Mouse (Mus musculus): ENCODE measurements at regions not wholly inside any gene's neighbourhood (a gene's known extent, or its start where the extent isn't known, plus 50 kb on each side); places are given as distances from the start of the nearest gene placed in this dataset.

DNA sequence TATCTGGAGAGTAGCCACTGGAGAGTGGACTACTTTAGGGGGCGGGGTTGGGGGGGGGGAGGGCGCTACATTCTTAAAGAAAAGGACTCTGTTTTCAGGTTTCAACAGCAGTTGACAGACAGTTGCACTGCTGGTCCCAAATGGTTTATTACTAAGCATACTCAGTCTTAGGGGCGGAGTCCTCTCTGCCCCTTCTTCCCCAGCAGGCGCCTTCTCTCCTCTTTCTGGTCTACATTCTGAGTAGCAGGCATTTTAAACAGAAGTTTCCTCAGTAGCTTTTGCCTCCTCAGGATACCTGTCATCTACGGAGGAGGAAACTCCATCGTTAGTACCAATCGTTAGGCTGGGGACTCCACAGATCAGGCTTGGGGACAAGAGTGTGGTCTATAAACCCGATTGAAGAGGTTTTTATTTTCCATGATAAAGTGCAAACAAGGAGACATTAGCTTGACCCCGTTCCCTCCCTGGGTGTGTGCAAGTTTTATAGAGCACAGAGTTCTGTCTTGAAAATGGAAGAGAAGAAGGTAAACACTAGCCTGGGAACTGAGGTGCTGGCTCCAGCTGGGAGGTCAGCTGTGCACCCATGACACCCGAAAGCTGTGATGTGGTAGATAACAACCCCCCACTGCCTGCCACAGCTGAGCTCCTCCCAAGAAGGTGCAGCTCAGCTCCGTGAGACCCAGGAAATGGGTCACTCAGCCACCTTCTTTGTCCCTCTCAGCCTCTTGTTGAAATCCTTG is 107.8 kb downstream of the Btg1 start:
- no peak for DNase-seq

DNA sequence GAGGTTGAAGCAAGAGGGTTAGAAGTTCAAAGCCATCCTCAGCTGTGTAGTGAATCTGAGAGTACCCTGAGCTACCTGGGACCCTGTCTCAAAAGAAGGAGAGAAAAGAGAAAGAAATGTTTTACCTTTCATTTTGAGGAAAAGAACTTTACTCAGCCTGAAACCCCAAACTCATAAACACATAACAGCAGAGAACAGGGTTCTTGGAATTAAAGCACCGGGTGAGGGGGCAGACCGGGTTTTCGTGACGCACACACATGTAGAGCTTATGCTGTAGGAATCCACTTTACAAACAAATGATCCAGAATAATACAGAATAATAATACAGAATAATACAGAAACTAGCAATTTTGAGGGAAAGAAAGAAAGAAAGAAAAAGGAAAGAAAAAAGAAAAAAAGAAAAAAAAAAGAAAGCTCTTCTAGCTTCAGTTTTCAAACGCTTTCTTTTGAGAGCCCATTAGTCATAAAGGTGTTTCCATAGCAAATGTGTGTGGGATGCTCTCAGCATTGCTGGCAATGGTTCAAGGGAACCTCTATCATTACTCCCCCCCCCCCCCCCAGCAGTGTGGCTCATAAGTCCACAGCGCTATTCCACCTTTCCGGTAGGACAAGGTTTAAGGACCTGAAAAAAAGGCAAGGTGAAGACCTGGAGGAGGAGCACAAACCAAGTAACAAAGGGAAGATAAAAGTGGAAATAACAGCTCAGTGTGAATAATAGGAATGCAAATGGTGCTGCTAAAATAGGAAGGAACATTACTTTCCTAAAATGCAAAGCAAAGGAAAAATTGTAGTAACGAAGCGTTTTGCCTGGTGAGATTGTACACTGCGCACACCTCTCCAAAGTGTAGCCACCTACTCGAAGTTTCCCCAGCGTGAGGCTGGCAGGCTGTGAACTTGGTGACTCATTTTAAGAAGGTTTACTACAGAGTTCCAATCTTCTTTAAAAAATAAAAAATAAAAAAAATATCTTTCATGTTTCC is 110.3 kb downstream of the Btg1 start:
- DNase-seq: no peak

DNA sequence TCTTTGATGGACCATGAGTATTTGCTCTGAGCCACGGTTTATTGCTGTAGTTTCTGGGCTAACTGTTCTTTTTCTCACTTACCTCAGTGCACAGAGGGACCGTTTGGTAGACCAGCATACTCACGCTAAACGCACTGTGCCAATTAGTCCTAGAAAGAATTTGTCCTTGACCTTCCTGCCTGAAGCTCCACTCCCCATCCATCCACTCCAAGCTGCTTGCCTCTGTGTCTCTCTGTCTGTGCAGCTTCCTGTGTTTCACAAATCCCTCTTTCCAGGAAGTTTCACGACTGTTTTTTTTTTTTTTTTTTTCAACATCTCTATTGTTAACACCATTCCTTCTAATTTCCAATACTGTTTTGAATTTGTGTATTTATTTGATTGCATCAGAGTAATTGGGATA is 116.8 kb downstream of the Btg1 start:
- DNase-seq: no peak

GRCm38 (mm10) chr10:96735146-96735545 is 118.3 kb downstream of the Btg1 start:
- no peak for DNase-seq

DNA sequence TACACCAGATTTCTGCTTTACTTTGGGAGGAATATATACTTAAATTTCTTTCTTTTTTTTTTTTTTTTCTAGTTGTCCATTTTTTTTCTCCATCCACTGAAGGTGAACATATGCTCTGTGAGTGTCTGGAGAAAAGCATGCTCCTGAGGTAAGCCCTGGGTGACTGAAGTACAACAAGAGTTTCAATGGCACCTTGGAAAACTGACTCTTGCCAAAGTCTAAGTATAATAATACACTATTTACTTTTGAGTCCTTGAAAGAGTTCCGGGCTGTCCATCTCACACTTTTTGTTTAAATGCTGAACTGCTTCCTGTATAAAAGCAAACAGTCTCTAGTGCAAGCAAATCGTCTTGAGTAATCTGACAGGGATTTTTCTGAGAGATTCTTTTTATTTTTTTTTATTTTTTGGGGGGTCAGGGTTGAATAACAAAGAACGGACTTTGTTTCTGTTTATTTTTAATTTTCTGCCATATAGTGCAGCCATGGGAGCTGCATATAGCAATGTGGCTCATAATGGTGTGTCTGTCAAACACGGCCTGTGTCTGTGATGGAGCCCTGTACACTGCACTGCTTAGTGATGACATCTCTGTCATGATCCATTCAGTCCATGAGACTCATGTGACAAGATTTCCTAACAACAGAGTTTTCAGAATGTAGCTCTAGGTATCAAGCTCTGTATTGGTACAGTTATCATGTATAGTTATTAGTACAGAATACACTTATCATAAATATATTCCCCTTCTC is 119.3 kb downstream of the Btg1 start:
- no peak for DNase-seq

DNA sequence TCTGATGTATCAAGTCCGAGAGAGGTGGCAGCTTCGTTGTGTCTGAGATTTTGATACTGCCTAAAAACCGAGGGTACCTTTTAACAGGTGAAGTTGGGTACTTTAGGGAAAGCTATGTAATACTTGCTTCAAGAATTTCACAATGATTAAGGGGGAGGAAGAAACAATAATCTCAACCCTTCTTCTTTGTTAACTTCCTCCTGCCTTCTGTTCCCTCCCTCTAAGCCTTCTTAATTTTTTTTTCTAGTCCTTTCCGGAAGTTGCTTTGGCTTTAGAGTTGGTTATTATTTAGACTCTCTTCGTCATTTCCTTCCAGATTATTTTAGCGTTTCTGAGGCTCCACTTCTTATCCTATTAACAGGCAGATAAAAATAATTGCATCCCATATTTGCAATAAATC is 121.2 kb downstream of the Btg1 start:
- no peak for DNase-seq

DNA sequence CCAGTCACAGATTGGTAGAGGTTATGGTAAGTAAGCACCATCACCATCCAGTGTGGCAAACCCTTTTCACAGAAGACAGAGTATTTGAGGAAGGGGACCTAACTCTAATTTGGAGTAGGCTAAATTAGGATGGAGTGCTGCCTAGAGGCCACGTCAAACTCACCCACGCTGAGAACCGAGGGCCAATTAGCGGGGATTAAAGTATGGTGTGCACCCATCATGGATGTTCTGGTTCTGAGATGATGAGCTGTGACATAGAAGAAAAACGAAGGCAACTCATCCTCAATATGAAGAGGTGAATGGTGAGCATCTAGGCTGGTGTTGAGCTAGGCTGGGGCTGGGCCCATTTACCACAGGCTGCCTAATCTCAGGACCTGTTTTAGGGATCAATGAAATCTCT is 121.8 kb downstream of the Btg1 start:
- DNase-seq: no peak

DNA sequence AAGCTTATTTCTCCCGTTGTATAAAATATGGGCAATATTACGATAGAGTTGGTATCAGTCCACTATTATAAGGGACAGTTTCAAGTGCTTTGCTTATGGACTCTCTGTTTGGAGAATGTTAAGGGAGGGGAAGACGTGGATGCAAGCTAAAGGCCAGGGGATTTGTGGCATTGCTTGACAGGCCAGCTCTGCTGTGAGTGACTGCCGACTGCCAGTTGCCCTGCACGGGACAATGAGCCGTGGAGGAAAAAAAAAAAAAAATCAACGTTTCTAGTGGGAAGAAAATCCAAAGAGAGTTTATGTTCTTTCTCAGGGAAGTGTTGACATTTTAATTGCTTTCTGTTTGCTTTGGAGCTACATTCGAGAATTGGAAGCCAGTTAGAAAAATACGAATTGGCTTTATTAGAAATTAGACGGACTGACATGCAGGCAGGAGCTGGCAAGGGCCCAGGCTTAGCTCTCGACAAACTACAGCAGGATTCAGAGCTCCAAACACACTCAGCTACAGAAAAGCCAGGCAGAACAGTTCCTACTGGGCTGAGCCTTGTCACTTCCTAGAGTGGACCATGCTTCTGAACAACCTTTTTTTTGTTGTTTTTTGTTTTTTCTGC is 127.5 kb downstream of the Btg1 start:
- no peak for DNase-seq

DNA sequence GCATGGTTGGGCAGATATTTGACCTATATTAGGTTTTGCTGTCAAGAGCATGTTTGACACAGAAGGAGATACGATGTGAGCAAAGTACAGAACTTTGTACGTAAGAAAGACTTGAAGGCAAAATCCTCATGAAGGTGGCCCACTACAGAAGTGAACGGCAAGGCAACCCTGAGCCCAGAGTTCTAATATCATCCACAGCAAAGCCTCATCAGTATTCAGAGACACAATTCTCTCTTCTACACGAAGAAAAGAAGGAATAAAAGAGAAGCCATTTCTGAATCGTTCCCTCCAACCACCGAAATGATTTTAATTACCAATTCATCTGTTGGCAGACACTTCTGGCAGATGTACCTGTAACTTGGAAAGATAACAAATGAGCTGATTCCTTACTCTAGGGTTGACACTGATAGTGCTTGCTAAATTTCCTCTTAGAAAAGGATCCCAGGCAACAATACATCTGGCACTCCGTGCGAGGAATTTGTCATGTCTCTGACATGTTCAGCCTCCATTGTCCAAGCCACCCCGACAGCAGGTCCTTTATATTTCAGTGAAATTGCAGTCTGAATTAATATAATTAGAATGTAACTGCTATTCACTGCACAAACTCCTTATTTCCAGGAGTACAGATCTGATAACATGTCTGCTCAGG is 130.3 kb downstream of the Btg1 start:
- DNase-seq: no peak

DNA sequence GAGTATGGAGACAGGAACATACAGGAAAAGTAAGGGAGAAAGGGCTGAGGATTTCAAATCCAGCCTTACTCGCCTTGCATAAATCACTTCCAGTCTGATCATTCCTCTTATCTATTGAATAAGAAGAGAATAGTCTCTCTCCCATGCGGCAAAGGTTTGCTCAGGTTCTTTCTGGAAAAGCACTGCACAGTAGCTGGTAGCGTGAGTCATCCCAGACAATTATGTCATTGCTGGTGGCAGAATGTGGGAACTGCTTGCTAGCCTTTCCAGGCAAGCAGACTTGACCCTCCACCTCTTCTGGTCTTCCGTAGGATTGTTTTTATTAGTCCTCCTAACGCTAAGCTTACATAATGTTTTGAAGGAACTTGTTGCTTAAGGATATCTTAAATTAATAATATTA is 134.1 kb downstream of the Btg1 start:
- DNase-seq: no peak

DNA sequence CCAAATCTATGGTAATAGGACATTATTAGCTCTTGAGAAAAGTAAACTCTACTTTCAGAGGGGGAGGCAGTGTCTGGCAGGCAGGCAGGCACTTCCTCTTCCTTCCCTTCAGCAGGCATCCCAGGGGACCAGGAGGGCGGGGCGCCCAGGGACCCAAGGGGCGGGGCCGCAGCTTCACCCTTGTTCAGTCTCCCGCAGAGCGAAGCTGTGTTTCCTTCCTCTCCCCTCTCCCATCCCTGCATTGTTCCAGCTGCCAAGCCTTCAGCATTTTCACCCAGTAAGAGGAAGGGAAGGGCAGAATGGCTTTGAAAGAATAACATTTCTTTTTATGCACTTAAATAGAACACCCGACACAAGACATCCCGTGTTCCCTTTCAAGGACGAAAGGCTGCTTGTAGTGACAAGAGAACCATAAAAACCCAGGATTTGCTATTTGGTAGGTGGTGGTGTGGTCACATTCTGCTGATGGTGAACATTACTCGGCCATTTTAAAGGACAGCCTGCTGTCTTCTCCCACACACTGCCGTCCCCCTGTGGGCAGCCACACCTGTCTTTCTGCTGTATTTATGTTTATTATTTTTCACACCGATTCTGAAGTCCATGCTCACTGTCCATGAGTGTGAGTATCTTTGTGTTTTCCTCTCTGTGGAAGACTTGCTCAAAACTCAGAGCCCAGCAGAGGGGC is 134.9 kb downstream of the Btg1 start:
- peak; percentile 51 to 55 for DNase-seq

- no peak for DNase-seq
These were observed 135.7 kb downstream of the Btg1 start for GRCm38 (mm10) chr10:96752531-96752930.

DNA sequence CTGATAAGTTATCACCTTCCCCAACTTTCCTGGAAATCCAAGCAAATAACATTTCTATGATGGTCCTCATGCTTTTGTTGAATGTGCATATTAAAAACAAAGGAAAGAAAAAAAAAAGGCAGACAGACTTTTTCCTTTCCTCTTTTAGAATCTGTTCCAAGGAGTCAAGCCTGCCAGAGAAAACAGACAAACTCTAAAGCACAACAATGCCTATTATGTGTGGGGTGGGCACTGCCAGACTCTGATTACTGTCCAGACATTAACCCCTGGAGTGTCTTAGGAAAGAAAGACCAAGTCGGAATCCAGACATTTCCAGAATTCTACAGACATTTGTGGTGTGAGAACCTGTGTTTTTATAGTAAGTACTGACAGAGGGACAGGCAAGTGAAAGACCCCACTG is 136.7 kb downstream of the Btg1 start:
- no peak for DNase-seq

DNA sequence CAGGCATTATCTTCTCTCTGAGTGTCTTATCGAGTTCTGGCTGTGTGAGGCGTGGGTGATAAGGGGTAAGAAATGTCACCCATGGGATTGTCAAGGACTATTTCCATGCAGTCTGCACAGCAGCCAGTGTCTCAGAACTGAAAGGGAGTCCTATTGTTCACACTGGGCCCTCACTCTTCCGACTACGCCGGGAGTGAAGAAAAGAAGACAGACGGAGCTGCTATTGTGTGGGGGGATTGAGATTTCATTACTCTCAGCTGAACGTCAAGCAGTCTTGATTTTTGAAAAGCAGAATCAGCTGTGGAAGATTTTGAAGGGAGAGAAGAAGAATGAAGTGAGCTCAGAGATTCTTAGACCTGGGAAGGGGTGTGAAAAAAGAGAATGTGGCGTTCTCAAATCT is 138.9 kb downstream of the Btg1 start:
- no peak for DNase-seq

- DNase-seq: no peak
These were observed 139.7 kb downstream of the Btg1 start for GRCm38 (mm10) chr10:96756355-96757084.

DNA sequence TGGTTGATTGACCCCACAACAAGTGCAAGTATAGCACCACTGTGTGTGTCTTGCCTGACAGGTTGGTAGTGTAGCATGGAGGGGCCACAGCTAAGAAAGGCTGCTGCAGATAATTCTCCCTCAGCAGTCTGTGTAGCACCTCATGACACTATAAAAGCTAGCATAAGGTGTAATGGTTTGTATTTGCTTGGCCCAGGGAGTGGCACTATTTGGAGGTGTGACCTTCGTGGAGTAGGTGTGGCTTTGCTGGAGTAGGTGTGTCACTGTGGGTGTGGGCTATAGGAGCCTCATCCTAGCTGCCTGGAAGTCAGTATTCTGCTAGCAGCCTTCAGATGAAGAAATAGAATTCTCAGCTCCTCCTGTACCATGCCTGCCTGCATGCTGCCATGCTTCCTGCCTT is 140.5 kb downstream of the Btg1 start:
- no peak for DNase-seq

DNA sequence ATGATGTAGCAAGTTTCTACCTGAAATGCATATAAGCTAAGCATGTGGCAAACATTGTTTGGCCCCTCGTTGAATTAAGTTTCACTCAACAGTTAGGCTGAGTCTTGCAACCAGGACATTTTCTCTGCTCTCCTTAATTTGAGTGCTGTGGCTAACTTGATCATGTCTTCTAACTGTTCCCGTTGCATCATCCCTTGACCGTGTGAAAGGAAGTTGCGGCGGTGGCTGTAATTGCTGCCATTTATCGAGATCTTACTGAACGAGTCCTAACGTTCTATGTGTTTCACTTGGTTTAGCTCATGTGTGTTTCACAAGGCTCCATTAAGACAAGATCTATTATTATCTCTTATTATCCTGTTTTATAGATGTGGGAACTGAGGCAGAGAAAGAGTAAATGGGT is 144.8 kb downstream of the Btg1 start:
- no peak for DNase-seq

- no peak for DNase-seq
These were observed 148.8 kb downstream of the Btg1 start for GRCm38 (mm10) chr10:96765626-96766025.

GRCm38 (mm10) chr10:96778220-96778619 is 161.4 kb downstream of the Btg1 start:
- DNase-seq: no peak

DNA sequence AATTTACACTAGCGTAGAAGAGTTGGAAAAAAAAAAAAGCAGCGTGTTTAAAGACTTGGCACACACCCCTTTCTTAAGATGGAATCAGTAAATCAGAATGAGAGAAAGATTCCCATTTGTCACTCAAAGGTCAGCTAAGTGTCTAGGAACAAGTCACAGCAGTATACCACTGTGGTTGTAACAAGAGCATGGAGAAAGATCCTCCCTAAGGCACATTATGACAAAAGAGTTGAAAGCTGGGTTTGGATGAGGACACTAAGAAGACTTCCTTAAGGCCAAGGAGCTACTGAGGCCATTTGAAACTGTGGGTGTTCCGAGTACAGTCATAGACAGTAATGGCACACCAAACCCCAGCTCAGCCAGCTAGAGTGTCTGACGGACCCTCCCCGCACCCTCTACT is 167.2 kb downstream of the Btg1 start:
- DNase-seq: no peak
